Mouse (Mus musculus): ENCODE results near the gene Tmem230. TPM values are rescaled to one million over a fixed set of nuclear protein-coding genes. Genes with fewer than 3 reads are reported as not detected.

Tmem230 gene
- 10 to 100 TPM; 33.4 to 44.1 TPM for total RNA-seq (2023)

DNA sequence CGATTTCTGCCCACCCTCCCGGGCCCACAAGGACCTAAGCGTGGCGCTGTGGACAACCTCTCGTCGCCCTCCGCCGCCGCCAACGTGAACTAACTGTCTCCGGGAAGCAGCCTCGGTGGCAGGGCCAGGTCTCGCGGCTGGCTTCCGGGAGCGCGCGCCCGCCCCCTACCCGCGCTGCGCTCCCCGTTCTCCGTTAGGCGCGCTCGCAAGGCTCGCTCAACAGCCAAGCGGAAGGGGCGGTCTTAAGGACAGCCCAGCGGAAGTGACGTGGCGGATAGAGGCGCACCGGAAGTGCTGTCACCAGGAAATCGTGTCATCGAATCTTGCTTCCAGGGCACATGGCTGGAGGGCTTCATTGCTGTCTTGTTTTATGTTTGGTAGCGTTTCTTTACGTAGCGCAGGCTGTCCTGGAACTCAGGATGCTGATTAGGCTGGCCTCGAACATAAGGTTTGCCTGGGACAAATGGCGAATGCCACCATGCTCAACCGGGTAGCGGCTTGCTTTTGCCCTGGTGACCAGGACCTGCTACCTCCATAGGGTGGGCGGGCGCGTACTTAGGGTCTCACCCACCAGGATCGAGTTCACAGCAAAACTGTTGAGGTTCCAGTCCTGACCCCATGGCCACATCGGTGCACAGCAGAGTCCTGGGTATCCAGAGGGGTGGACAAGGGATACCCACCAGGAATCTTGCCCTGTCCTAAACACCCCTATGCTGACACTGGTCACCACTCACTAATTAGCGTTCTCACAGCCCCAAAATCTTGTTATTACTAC, at the start of gene Tmem230:
Gene Tmem230 (minus strand): TSS at position 269 of the 775 bp plus-strand sequence.

GRCm38 (mm10) chr2:132262879-132263398, 15.3 kb upstream of the Tmem230 start, which contains the start of gene Cds2:
Gene Cds2, plus strand, starts transcription at chr2:132263148.

DNA sequence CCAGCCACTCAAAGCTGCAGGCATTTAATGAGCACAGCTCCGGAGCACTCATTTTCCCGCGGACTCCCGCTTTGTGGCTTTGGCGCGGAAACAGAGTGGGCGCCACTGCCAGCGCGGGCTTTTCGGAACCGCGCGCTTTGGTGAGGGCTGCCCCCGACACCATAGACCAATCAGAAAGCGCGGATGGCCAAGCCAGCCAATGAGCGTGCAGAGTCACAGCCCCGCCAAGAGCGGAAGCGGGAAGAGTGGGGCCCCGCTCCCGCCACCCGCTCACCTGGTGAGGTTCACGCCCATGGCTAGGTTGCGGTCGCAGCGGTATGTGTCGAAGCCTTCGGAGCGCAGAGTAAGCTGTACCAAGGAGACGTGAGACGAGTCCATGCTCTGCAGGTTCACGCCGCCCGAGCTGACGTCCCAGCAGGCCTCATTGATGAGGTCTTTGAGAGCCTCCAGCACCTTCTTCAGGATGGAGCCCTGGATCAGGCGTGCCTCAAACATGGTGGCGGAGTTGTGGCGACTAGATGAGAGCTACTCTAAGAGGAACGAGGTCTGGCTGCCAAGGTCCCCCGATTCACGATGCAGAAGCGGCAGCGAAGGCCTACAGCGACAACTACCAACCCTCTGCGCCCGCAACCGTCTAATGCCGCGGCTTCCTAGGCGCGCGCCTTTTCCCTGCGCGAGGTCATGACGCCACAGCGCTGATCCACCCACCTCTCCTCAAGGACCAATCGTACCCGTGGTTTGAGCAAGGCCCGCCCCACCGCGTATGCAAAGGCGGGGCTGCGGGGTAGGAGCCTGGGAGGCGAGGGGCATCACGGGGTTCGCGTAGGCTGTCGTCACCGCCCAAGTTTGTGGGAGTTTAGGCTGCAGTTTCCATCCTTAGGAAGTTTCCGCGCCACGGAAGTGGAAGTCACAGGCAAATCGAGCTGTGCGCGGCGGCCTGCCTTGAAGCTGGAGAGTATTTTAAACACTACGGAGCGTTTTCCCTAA, 5.2 kb upstream of the Tmem230 start, which contains the start of gene Pcna:
Gene Pcna (minus strand): TSS at position 773 of the 987 bp plus-strand sequence.

Other genes with a start within 250 kb of the Tmem230 start
- 100 to 1,000 TPM; 133 to 138 TPM for gene Rassf2, start 217.5 kb downstream of the Tmem230 start, total RNA-seq (2023)
- gene Slc23a2, start 102.7 kb downstream of the Tmem230 start, total RNA-seq (2023) = 10 to 100 TPM; 11.9 to 13.0 TPM
- 100 to 1,000 TPM; 296 to 361 TPM for gene Pcna, start 5.5 kb upstream of the Tmem230 start, total RNA-seq (2023)
- 10 to 100 TPM; 84.6 to 93.0 TPM for gene Cds2, start 15.3 kb upstream of the Tmem230 start, total RNA-seq (2023)
- not detected for gene Prokr2, start 137.6 kb upstream of the Tmem230 start, total RNA-seq (2023)

All from neutrophil, adult 83 days (primary cell).